Mouse (Mus musculus) myocyte (in vitro differentiated cells): ENCODE measurements around the gene Fads1. TPM values are rescaled to one million over a fixed set of nuclear protein-coding genes. Genes with fewer than 3 reads are reported as not detected.
"Not testable (repeated sequence)": the region's sequence is repeated elsewhere in the genome, so short reads cannot be mapped to it uniquely, and the experiment has no call there.

Source experiments
- H3K27me3 ChIP-seq: one replicate; pipeline ENCODE4 v1.6.1; 2011; ENCODE audit not compliant: control insufficient read depth, insufficient read depth, insufficient read length
- H3K36me3 ChIP-seq: one replicate; pipeline ENCODE4 v1.6.1; 2011; ENCODE audit not compliant: control insufficient read depth, insufficient read depth
- H3K4me2 ChIP-seq: one replicate; pipeline ENCODE4 v1.6.1; 2011; ENCODE audit warnings: low read depth, control low read depth
- H3K4me3 ChIP-seq: one replicate; pipeline ENCODE4 v1.5.1; 2011; ENCODE audit warnings: mild to moderate bottlenecking, control low read depth, moderate library complexity
- H3K79me2 ChIP-seq: one replicate; pipeline ENCODE4 v1.6.1; 2011; ENCODE audit not compliant: control insufficient read depth, insufficient read depth
- H3ac ChIP-seq: one replicate; pipeline ENCODE4 v1.6.1; 2011; ENCODE audit not compliant: control insufficient read depth, insufficient read length
- CEBPB ChIP-seq: IDR thresholded peaks from 2 replicates; pipeline ENCODE4 v1.6.1; 2011; ENCODE audit warnings: mild to moderate bottlenecking, moderate library complexity; ENCODE audit not compliant: poor library complexity, insufficient read depth, severe bottlenecking
- E2F4 ChIP-seq: IDR thresholded peaks from one replicate; pipeline ENCODE4 v1.6.1; 2011; ENCODE audit warnings: mild to moderate bottlenecking, control low read depth, moderate library complexity; ENCODE audit not compliant: insufficient read depth
- MAX ChIP-seq: IDR thresholded peaks from one replicate; pipeline ENCODE4 v1.6.1; 2011; ENCODE audit warnings: low read depth, mild to moderate bottlenecking, control low read depth
- MYOD1 ChIP-seq, 3 experiments: IDR thresholded peaks; one replicate each; pipeline ENCODE4 v1.6.1; 2011; ENCODE audit warnings: control low read depth in 2 of 3, low read depth in 2 of 3, mild to moderate bottlenecking in 2 of 3, moderate library complexity in 1 of 3; ENCODE audit not compliant: insufficient read length in 2 of 3, control insufficient read depth in 1 of 3
- MYOG ChIP-seq, 3 experiments: IDR thresholded peaks; one replicate each; pipeline ENCODE4 v1.6.1; 2011; ENCODE audit warnings: control low read depth in 2 of 3, low read depth in 2 of 3, mild to moderate bottlenecking in 2 of 3; ENCODE audit not compliant: insufficient read length in 2 of 3, control insufficient read depth in 1 of 3, insufficient read depth in 1 of 3
- POLR2A ChIP-seq: IDR thresholded peaks from one replicate; pipeline ENCODE4 v1.6.1; 2011; ENCODE audit warnings: low read depth, mild to moderate bottlenecking, control low read depth, moderate library complexity; ENCODE audit not compliant: insufficient read length
- POLR2AphosphoS2 ChIP-seq: IDR thresholded peaks from one replicate; pipeline ENCODE4 v1.6.1; 2011; ENCODE audit warnings: low read depth, control low read depth; ENCODE audit not compliant: insufficient read length
- REST ChIP-seq: IDR thresholded peaks from one replicate; pipeline ENCODE4 v1.6.1; 2011; ENCODE audit warnings: mild to moderate bottlenecking, control low read depth, moderate library complexity; ENCODE audit not compliant: insufficient read depth, insufficient read length
- SRF ChIP-seq: IDR thresholded peaks from one replicate; pipeline ENCODE4 v1.6.1; 2011; ENCODE audit warnings: low read depth; ENCODE audit not compliant: control insufficient read depth, insufficient read length
- TCF12 ChIP-seq: IDR thresholded peaks from one replicate; pipeline ENCODE4 v1.6.1; 2011; ENCODE audit warnings: mild to moderate bottlenecking, control low read depth; ENCODE audit not compliant: poor library complexity, insufficient read depth, severe bottlenecking
- TCF3 ChIP-seq: IDR thresholded peaks from one replicate; pipeline ENCODE4 v1.6.1; 2011; ENCODE audit warnings: low read depth, control low read depth; ENCODE audit not compliant: insufficient read length
- USF1 ChIP-seq: IDR thresholded peaks from one replicate; pipeline ENCODE4 v1.6.1; 2011; ENCODE audit warnings: low read depth, mild to moderate bottlenecking, control low read depth, moderate library complexity
- polyA plus RNA-seq: library from polyadenylated mRNA; unstranded; fragments of >200 nt; fragmentation: generic; extraction: Trizol; gene quantifications from one replicate; pipeline ENCODE4 v1.2.1, GENCODE M21; 2012; ENCODE audit warnings: missing spikeins

Gene Fads1
- polyA plus RNA-seq, 1 experiment = 120 TPM

GRCm38 (mm10) chr19:10148555-10148954 is 34.1 kb upstream of the Fads1 start:
- H3K79me2 ChIP-seq = no peaks in the 10 kb centered on the region
- H3ac ChIP-seq = no peak overlapping the region
- no peaks in the 10 kb centered on the region for H3K36me3 ChIP-seq
- H3K27me3 ChIP-seq = no peaks in the 10 kb centered on the region
- H3K4me2 ChIP-seq = peak overlapping the region; percentile 49
- TF ChIP-seq CEBPB = peak; percentile 71; the same call in 1 of the 2 replicates
- no peak for TF ChIP-seq TCF12
- H3K4me3 ChIP-seq = no peak overlapping the region

GRCm38 (mm10) chr19:10149189-10149588 is 33.5 kb upstream of the Fads1 start:
- H3K4me2 ChIP-seq = peak overlapping the region; percentile 49
- H3K79me2 ChIP-seq = no peaks in the 10 kb centered on the region
- TF ChIP-seq REST = no peak
- no peak for TF ChIP-seq MAX
- no peak for TF ChIP-seq TCF3
- no peak for TF ChIP-seq MYOD1 (IDR thresholded peaks at IDR 0.05; ENCODE audit: control insufficient read depth in 1 of 3, insufficient read length in 2 of 3, low read depth in 2 of 3)
- peak; percentile 31 for TF ChIP-seq USF1
- H3K27me3 ChIP-seq = no peaks in the 10 kb centered on the region
- H3ac ChIP-seq = no peak overlapping the region
- no peak overlapping the region for H3K4me3 ChIP-seq
- H3K36me3 ChIP-seq = no peaks in the 10 kb centered on the region

- no peak for TF ChIP-seq MYOD1 (IDR thresholded peaks at IDR 0.05; ENCODE audit: control insufficient read depth in 1 of 3, insufficient read length in 2 of 3, low read depth in 2 of 3)
- no peak for TF ChIP-seq MAX
- TF ChIP-seq USF1 = no peak
- TF ChIP-seq MYOG (IDR thresholded peaks at IDR 0.05; ENCODE audit: control insufficient read depth in 1 of 3, insufficient read depth in 1 of 3, insufficient read length in 2 of 3, low read depth in 2 of 3) = no peak
- no peak for TF ChIP-seq POLR2AphosphoS2
- TF ChIP-seq POLR2A = no peak
- no peak for TF ChIP-seq REST
- no peak for TF ChIP-seq TCF12
- no peak for TF ChIP-seq E2F4
- no peak for TF ChIP-seq TCF3
- no peak for TF ChIP-seq CEBPB
- no peak for TF ChIP-seq SRF
- Histone ChIP-seq H3K27me3 (peaks cover 4% of the 10 kb centered on the region), H3K4me2 (no peak overlapping the region), H3K36me3 (no peaks in the 10 kb centered on the region), H3ac (no peak overlapping the region), H3K79me2 (no peaks in the 10 kb centered on the region), H3K4me3 (no peak overlapping the region)
Observed at GRCm38 (mm10) chr19:10157725-10158124, 25.0 kb upstream of the Fads1 start.

- no peaks in the 10 kb centered on the region for H3K27me3 ChIP-seq
- no peaks in the 10 kb centered on the region for H3K79me2 ChIP-seq
- H3K4me3 ChIP-seq = no peak overlapping the region
- no peak overlapping the region for H3ac ChIP-seq
- no peak for TF ChIP-seq MYOG (IDR thresholded peaks at IDR 0.05; ENCODE audit: control insufficient read depth in 1 of 3, insufficient read depth in 1 of 3, insufficient read length in 2 of 3, low read depth in 2 of 3)
- TF ChIP-seq CEBPB = no peak
- no peak for TF ChIP-seq REST
- TF ChIP-seq TCF3 = no peak
- no peak for TF ChIP-seq USF1
- TF ChIP-seq MYOD1 (IDR thresholded peaks at IDR 0.05; ENCODE audit: control insufficient read depth in 1 of 3, insufficient read length in 2 of 3, low read depth in 2 of 3) = no peak
- no peak for TF ChIP-seq TCF12
- TF ChIP-seq SRF = no peak
- no peak for TF ChIP-seq MAX
- no peak for TF ChIP-seq E2F4
- no peak for TF ChIP-seq POLR2AphosphoS2
- no peak for TF ChIP-seq POLR2A
- no peak overlapping the region for H3K4me2 ChIP-seq
- no peaks in the 10 kb centered on the region for H3K36me3 ChIP-seq
Observed at GRCm38 (mm10) chr19:10163896-10164295, 18.8 kb upstream of the Fads1 start.

GRCm38 (mm10) chr19:10165928-10166327 is 16.8 kb upstream of the Fads1 start:
- H3K79me2 ChIP-seq, H3K36me3 ChIP-seq, H3K27me3 ChIP-seq, H3ac ChIP-seq, H3K4me2 ChIP-seq, H3K4me3 ChIP-seq: not testable (repeated sequence)

- no peak overlapping the region for H3ac ChIP-seq
- no peaks in the 10 kb centered on the region for H3K36me3 ChIP-seq
- H3K79me2 ChIP-seq = no peaks in the 10 kb centered on the region
- no peak overlapping the region for H3K4me3 ChIP-seq
- no peak overlapping the region for H3K4me2 ChIP-seq
- H3K27me3 ChIP-seq = no peaks in the 10 kb centered on the region
- TF ChIP-seq E2F4 (no peak), CEBPB (no peak), POLR2A (no peak), POLR2AphosphoS2 (no peak), MYOD1 (IDR thresholded peaks at IDR 0.05; ENCODE audit: control insufficient read depth in 1 of 3, insufficient read length in 2 of 3, low read depth in 2 of 3) (no peak)
Observed at GRCm38 (mm10) chr19:10167112-10167511, 15.6 kb upstream of the Fads1 start.
